Mouse (Mus musculus) megakaryocyte, adult 5-6 weeks (primary cell): ENCODE data around the gene Grm6. TPM values are rescaled to one million over a fixed set of nuclear protein-coding genes. Genes with fewer than 3 reads are reported as not detected.

Source experiments
- ATAC-seq: 2 replicates; pipeline ENCODE4 v1.8.0; 2016; ENCODE audit warnings: mild to moderate bottlenecking, inconsistent platforms; ENCODE audit not compliant: poor library complexity, severe bottlenecking
- total RNA-seq, 2 experiments: library from RNA; stranded (forward) in 1 of 2; stranded (reverse) in 1 of 2; fragments of 153-499, 151-499 nt in 1 of 2; fragments of 221-1000, 200-1000 nt in 1 of 2; gene quantifications; 2 replicates each; pipeline versions ENCODE4 v1.2.3 to v1.2.4; 2015 to 2017

Gene Grm6
- total RNA-seq (2015) (0.73 and 1.9 TPM in 2 replicates), total RNA-seq (2017) (0.11 and 0.89 TPM in 2 replicates)

DNA sequence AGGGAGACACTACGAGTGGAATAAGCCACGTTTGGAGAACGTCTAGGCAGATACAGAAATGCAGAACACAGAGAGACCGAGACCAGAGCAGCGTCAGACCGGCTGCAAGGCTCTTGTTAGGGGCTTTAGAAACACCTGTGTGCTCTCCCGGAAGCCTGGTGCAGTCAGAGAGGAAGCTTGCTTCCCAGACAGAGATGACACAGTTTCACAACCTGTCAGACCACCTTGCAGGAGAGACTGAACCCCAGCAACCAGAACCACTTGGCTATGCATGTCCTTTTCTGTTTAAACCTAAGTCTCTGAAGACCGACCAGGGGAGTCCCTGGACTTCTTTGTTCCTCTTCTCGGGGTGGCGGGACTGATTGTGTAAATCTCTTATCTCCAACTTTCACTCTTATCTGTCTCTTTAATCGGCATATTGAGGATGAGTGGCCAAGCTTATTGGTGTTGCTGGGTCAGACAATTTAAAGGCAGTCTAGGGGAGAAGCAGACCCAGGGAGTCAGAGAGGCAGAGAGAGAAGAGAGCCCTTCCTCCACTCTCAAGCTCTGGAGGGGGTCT is at the start of gene Grm6:
Gene Grm6 (plus strand): TSS at position 509 of the 559 bp plus-strand sequence.
- ATAC-seq, result peak; percentile 49

DNA sequence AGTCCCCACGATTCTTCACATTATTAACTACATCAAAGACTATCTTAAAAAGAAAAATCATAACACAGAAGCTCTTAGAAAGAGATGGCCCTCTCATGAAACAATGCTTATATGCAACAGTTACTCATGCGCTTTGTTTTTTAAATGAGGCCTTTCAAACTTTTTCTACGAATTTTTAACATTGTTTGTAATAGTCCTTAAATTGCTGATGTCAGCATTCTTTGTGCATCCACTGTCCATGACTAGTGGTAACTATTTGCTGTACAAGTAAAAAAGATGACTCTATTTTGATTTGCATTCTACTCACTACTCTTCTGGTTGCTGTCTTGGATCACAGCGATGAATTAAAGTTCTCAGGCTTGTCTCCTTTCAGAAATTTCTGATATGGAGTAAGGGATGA is 36.3 kb upstream of the Grm6 start:
- no peak for ATAC-seq

DNA sequence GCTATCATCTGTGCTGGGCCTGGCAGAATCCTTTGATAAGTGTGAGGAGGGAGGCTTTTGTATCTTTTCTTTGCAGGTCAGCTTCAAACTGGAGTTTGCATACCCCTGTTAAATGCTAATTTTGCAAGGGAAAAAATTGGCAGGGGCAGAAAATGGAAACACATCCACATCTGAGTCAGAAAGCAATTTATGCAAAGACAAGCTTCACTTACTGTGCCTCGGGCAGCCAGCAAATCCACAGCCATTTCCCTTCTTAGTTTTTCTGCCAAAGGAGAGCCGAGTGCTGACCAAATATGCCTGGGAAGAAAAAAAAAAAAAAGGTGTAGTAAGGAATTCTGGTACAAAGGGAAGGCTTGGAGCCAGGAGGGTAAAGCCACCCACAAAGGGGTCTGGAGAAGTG is 24.3 kb upstream of the Grm6 start:
- ATAC-seq, result no peak

DNA sequence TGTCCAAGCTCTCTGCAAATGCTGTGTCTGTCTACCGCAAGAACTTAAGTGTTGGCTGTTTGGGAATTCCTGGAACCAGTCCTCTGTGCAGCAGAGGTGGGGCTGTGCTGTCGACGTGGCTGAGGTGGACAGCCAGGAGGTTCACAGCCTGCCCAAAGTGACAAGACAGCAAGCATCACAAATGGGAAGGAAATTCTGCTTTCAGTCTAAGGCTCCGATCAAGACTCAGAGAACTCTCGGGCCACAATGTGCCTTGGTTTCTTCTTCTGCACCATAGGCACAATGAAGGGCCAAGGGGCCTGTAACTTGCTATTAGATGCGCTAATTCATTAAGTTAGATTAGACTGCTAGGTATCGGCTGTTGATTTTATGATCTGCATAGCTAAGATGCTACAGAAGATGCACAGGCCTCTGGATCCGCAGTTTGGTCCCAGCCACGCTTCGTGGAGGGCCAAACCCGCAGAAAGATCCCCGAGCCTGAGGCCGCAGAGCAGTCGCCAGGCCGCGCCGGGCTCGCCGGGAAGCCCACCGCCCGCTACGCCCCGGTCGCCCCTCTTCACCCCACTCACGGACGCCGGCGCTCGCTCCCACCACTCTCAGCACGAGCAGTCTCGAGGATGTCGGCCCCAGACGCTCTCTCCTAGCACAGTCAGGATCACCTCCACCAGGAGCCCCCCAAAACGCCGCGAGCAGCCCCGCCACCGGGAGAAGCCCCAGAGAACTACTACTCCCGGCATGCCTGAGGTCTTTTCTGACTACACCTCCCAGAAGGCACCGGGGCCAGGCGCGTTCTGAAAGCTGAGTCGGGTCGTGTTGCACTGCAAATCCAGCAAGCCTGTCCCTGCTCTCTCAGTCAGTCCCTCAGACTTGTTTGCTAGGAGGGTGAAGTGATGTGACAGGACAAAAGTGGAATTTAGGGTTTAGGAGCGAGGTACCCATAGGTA is 23.2 kb upstream of the Grm6 start, which contains the start of gene Zfp354c:
Gene Zfp354c (minus strand): TSS at position 715 of the 944 bp plus-strand sequence.
- peak; percentile 95 for ATAC-seq

DNA sequence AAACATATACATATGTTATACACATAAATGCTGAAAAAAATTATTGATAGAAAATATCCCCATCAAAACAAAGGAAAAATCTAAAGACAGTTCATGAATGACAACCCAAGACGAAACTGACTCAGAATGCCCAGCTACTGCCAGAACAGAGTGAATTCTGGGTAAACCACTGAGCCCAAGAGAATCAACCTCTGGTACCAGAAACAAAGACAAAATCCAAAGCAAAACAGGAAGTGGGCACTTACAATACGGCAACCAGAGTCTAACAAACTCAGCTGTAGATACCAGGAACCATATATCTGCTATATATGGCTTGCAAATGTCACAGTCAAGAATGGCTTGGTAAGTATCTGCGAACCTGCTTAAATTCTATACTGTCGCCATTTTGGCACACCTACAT is 14.8 kb upstream of the Grm6 start:
- no peak for ATAC-seq

DNA sequence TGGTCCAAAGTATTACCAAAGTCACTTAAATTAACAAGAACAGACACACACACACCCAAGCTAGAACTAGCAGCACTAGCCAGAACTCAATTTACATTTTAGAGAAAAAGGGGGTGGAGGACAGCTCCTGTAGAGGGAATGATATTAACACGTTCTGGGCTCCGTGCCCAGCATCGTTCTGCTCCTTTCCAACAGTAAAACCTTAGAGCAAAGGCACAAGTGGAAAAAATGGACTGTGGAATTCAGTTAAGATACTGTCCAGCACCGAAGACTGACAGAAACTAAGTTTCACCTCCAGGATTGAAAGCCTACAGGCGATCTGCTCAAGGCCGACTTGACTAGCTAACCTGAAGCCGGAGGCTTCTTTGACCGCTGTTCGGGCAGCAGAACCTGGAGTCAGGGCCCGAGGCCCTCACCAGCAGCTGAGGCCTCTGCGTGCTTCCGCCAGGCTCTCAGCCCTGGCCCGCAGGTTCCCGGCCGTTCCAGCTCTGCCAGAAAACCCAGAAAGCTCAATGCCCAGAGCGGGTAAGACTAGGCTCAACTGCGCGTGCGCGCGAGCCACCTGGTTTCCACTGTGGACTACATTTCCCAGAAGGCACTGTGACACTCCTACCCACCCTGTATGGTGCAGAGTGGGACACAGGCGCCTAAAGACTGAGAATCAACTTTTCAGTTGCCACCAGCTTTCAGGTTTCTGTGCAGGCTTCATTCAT is 9.3 kb upstream of the Grm6 start, which contains the start of gene Zfp879:
Gene Zfp879 (minus strand): TSS at position 530 of the 713 bp plus-strand sequence.
- peak; percentile 77 for ATAC-seq

DNA sequence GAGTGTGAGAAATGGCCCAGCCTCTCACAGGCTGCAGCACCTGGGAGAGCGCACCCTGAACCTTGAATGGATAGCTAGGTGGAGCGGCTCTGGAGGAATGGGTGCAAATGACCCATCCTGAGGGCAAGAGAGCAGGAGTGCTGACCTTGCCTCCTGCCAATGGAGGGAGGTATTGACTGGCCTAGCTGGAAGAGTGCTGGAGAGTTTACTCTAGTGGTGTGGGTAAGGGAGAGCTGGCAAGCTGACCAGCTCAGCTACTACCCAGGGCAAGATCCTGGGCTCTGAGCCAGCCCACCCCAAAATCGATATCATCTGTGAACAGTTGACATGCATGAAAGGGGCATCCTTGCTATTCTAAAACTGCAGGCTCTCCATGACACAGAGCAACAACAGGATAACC is 4.5 kb upstream of the Grm6 start:
- ATAC-seq, result no peak

DNA sequence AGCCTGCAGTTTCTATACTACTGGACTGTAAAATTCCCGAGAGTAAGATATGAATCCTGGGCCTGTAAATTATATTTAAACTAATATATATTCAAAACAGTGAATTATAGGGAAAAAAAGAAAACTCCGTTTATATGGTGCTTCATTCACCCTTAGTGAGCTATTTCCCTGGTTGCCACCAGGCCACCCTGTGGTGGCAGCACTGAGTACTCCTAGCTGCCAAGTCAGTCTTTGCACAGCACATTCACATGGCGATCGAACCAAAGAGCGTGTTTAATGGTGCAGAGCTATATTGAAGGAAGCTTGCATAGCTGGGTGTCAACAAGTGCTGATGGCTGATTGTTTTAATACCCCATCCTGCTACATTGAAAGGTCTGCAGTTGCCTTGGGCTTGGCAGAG is 3.4 kb upstream of the Grm6 start:
- ATAC-seq, result no peak

DNA sequence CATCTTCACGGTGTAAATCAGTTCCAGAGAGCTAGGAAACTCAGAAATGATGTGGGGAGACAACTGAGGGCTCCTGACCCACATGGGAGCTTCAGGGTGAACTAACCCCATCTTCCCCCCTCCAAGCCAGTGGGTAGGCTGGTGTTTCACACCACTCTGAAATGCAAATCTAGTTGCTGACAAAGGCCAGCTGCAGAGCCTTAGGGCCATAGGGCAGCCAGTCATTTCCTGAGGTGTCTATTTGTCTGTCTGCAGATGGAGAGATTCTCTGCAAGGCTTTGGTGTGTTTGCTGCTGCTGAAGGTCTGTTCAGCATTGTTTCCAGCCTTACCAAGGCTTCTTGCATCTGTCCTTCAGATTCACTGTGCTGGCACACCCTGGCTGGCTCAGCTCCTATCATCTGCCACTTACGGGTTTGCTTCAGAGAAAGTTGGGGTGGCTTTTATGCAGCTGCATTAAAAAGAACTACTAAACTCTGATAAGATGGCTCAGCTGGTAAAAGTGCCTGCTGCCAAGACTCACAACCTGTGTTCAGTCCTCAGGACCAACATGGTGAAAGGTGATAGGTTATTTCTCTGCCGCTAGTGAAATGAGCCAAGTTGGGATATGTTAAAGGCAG is 1.9 kb upstream of the Grm6 start:
- ATAC-seq, result no peak

DNA sequence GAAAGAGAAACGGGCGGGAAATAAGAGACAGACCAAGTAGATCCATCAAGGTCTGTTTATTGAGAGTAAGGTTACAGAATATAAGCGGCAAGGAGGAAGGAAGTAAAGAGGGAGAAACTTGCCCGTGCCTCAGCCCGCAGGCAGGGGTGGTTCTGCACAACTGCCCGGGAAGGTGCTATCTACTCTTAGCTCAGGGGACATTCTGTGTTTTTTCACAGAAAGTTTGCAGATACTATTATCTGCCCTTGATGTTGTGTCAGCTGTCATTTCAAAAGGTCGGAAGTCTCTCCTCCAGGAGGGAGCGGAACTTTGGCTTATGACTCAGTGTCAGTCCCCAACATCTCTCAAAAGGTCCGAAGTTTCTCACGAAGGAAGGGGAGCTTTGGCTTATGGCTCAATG is 1.2 kb upstream of the Grm6 start:
- no peak for ATAC-seq

DNA sequence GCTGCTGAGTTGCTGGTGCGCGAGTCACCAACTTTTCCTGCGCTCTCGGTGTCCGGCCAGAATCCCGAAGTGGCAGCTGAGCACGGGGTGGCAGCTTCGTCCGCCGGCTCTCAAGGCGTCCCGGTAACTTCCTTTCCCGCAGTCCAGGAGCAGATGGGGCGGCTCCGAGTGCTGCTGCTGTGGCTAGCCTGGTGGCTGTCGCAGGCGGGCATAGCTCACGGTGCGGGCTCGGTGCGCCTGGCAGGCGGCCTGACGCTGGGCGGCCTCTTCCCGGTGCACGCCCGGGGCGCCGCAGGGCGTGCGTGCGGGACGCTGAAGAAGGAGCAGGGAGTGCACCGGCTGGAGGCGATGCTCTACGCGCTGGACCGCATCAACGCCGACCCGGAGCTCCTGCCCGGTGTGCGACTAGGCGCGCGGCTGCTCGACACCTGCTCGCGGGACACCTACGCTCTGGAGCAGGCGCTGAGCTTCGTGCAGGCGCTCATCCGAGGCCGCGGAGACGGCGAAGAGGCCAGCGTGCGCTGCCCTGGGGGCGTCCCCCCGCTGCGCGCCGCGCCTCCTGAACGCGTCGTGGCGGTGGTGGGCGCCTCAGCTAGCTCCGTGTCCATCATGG is 610 bp downstream of the Grm6 start:
- 0 out of 2 replicates have a peak, but pooled peaks have one; percentile 7 for ATAC-seq

DNA sequence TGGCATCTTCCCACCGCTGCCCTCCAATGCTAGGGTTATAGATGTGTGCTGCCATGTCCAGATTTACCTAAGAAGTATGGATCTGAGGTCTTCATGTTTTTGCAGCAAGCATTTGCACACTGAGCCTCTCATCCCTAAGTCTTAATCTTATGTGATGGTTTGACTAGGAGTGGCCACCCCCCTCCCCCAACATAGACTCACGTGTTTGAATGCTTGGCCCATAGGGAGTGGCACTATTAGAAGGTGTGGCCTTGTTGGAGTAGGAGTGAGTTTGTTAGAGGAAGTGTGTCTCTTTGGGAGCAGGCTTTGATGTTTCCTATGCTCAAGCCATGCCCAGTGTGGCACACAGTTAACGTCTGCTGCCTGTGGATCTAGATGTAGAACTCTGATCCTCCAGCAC is 28.2 kb downstream of the Grm6 start:
- no peak for ATAC-seq

DNA sequence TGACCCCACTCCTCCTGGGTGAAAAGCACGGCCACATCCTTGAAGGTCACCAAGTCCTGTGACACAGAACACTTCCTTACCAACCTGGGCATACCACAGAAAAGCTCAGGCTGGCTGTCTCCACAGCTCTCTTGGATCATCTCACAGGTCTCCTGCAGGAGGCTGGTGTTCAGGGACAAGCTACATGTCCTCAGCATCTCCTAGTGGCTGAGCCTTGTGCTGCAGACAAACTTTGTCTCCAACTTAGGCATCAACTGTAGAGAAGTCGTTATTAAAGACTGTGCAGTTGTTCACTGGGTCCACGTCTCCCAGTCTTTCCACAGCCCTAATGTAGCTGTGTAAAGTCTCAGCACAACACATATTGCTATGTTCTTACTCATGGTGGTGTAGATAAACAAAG is 33.3 kb downstream of the Grm6 start:
- ATAC-seq, result no peak

DNA sequence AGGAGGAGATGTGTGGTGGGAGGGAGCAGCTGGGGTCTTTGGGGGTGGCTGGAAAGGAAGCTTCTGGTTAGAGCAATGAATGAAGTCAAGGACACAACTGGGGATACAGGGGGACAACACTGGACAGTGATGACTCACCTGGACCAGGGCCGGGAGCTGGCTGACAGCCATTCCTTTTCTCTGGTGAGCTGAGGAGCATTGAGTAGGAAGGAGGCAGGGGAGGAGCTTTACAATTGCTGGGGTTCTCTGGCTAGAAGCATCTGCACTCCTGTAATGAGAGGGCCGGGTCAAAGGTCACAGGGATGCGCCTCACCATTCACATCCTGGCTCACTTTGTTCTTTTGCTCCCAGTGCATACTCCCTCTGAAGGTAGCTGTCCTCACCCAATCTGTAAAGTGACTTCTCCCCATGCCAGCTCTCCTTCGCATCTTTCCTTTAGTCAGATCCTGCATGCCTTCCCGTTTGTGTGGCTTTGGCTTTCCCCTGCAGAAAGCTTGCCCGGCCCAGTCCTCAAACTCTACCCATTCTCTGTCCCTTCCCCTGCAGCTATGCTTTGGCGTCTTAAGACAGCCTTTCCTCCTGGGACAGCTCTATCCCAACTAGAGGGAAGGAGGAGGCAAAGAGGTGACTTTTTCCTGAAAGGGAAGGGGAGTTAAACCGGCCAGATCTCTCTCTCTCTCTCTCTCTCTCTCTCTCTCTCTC is 35.9 kb downstream of the Grm6 start:
- no peak for ATAC-seq

DNA sequence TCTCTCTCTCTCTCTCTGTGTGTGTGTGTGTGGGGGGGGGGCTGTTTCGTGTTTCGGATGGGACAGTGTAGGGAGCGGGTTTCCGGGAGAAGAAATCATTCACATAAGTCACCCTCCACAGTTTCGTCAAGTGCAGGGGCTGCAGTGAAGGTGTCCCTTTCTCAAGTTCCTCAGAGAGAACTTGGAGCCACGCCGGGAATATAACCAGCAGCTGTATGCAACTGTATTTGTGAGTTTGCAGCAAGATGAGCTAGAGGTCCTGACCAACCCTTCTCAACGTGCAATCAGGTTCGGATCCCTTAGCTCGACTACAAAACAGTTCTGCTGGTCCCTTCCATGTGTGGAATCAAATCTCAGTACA is 36.4 kb downstream of the Grm6 start:
- ATAC-seq, result no peak

DNA sequence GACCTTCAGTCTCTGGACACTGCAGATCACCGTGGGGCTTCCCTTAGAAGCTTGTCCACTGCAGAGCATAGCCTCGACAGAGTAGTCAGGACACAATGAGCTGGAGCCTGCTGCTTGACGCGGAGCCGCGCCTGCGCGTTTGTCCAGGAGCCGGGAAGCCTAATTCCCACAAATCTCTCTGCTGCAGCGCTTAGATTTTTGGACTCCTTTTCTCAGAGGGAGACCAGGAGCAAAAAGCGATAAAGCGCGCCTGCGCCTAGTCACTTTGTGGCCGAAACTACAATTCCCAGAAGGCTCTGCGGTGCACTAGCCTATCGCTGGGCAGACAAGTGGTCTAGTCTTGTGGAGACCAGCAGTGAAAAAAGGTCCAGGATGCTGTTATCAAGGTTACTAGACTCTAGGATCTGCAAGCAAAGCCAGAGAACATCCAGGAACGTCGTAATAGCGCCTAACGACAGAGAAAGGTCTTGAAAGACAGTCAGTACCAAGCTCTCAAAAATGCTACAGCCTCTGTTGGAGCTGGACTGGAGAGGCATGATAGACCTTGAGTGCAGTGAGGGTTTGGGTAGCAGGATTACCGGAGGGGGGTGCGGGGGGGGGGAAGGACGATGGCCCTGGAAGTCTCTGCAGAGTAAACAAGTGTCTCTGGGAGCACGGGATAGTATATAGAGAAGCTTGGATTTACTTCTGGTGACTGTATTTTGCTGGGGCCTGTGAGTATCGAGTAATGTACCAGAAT is 37.1 kb downstream of the Grm6 start, which contains the start of gene Zfp454:
Gene Zfp454 (minus strand): TSS at position 262 of the 739 bp plus-strand sequence.
- no peak for ATAC-seq

DNA sequence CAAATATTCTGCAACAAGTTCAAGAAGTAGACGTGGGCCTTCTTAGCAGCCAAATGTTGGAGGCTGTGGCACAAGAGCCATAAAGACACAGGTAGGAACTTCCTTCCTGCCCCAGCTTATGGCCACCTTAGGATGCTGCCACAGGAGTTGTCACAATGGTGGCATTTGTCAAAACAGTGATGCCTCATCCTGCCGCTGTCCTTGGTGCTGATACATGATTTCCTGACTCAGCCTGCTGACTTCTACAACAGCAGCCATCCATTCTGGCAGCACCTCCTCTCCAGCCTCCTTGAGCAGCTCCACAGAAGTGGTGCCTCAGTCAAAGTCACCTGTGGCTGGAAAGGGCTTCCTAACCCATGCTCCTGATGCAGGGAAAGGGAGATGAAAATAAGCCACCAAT is 42.0 kb downstream of the Grm6 start:
- ATAC-seq, result no peak

DNA sequence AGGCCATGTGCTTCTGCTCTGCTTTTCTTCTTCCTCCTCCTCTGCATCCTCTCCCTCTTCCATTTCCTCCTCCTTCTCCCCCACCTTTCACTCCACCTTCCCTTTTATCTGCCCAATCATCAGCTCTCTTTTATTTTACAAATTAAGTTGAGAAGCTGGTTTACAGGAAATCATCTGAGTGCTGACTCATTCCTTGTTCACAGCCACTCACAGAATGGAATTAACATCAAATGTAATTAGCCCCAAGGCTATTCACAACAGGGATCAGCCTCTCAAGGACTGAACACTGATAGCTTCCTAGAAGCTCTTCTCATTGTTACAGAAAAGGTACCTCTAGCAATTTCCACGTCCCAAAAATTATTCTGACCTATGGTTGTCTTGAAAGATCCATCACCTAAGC is 46.9 kb downstream of the Grm6 start:
- no peak for ATAC-seq

DNA sequence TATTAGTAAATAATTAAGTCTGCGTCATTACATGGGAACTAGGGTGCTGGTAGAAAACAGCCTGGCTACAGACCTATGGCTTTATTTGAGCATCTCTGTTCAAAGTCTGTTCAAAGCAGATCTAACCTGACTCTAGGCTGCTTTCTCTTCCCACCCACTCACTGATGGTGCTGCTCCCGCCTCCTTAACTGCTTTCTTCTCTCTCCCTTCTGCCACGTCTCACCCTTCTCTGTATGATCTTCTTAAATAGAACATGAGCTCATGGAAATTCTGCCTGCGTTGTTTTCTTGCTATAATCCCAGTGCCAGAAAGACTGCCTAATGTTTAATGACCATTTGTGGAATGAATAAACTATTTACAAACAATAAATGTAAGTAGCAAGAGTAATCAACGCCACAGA is 57.7 kb downstream of the Grm6 start:
- ATAC-seq, result no peak
